11 mouse cellular contexts compared by ENCODE assay signal in the genomic region with DNA sequence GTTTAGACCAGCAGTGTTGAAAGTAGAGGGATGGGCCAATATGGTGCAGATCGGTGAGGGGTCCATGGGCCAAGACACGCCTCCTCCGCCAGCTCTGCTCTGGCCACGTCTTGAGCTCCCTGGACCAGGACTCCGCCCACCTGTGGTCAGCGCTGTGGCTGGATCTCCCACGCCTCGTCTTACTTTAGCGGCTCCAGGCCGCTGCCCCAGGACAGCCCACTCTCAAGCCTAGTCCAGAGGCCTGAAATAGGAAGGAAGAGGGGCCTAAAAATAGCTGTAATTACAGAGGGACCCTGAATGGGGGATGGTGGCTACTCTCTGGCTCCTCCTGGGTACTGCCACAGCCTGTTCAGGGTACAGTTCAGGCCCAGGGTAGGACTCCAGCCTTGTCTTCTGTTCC. TPM values are rescaled to one million over a fixed set of nuclear protein-coding genes. Genes with fewer than 3 reads are reported as not detected.
DNase-seq lines count a peak whose midpoint lies in the region; ATAC-seq and TF ChIP-seq lines count a peak whose summit lies in the region.
"Had no signal": no experiment of that assay in that cellular context is flagged by ENCODE, and none has a peak within 500 bp of the region (broad histone marks: within the 10 kb centered on the region; RNA-seq: fewer than 3 reads in every experiment).

No protein-coding gene starts in this region.

- H3K36me3 ChIP-seq in intestine, embryonic 16.5 days (ENCODE audit: control insufficient read depth, insufficient read depth, low read length): no peaks in the 10 kb centered on the region
- H3K36me3 ChIP-seq in intestine, embryonic 15.5 days: no peaks in the 10 kb centered on the region
- no peaks in the 10 kb centered on the region for H3K36me3 ChIP-seq in lung, embryonic 14.5 days (ENCODE audit: insufficient read depth)
- H3K36me3 ChIP-seq in embryonic facial prominence, embryonic 13.5 days: no peaks in the 10 kb centered on the region
- H3K36me3 ChIP-seq in limb, embryonic 15.5 days: no peaks in the 10 kb centered on the region
- H3K36me3 ChIP-seq: hindbrain, embryonic 13.5 days had no signal

- H3K4me1 ChIP-seq in intestine, embryonic 16.5 days (ENCODE audit: control insufficient read depth, insufficient read depth, low read length): peaks cover 8% of the 10 kb centered on the region
- H3K4me1 ChIP-seq in intestine, embryonic 15.5 days (replicated peaks): peaks cover 13% of the 10 kb centered on the region
- H3K4me1 ChIP-seq in lung, embryonic 14.5 days (ENCODE audit: insufficient read depth): no peaks in the 10 kb centered on the region
- peaks cover 32% of the 10 kb centered on the region for H3K4me1 ChIP-seq in embryonic facial prominence, embryonic 13.5 days
- peaks cover 10% of the 10 kb centered on the region; the same call in 1 of the 2 replicates for H3K4me1 ChIP-seq in limb, embryonic 15.5 days

- no peaks in the 10 kb centered on the region for H3K27me3 ChIP-seq in intestine, embryonic 16.5 days (replicated peaks; ENCODE audit: control insufficient read depth, insufficient read depth, low read length)
- no peaks in the 10 kb centered on the region for H3K27me3 ChIP-seq in intestine, embryonic 15.5 days (replicated peaks)
- no peaks in the 10 kb centered on the region for H3K27me3 ChIP-seq in lung, embryonic 14.5 days (ENCODE audit: insufficient read depth, low read length)
- no peaks in the 10 kb centered on the region for H3K27me3 ChIP-seq in embryonic facial prominence, embryonic 13.5 days
- H3K27me3 ChIP-seq in limb, embryonic 15.5 days: no peaks in the 10 kb centered on the region

- 35% methylated on average over 10 of the region's 10 CpGs for WGBS in intestine, embryonic 16.5 days
- WGBS in intestine, embryonic 15.5 days: 47% methylated on average over 10 of the region's 10 CpGs
- WGBS in lung, embryonic 14.5 days: 43% methylated on average over 10 of the region's 10 CpGs
- 49% methylated on average over 10 of the region's 10 CpGs for WGBS in embryonic facial prominence, embryonic 13.5 days
- 41% methylated on average over 10 of the region's 10 CpGs for WGBS in limb, embryonic 15.5 days

- H3K4me2 ChIP-seq in intestine, embryonic 16.5 days (ENCODE audit: low read depth, low read length): no peak overlapping the region
- H3K4me2 ChIP-seq in intestine, embryonic 15.5 days (replicated peaks): no peak overlapping the region
- H3K4me2 ChIP-seq in lung, embryonic 14.5 days: no peak overlapping the region
- H3K4me2 ChIP-seq in embryonic facial prominence, embryonic 13.5 days: no peak overlapping the region
- H3K4me2 ChIP-seq in limb, embryonic 15.5 days: no peak overlapping the region
- H3K4me2 ChIP-seq: hindbrain, embryonic 13.5 days had no signal

- TF ChIP-seq CTCF in lung, embryonic 14.5 days (IDR thresholded peaks at IDR 0.05; ENCODE audit: low read depth): no peak

- 0 out of 2 replicates have a peak, but pooled peaks cover 3% of the 10 kb centered on the region for H3K9me3 ChIP-seq in intestine, embryonic 16.5 days (ENCODE audit: control insufficient read depth, low read length)
- no peaks in the 10 kb centered on the region for H3K9me3 ChIP-seq in intestine, embryonic 15.5 days
- no peaks in the 10 kb centered on the region for H3K9me3 ChIP-seq in lung, embryonic 14.5 days (ENCODE audit: low read depth, low read length)
- H3K9me3 ChIP-seq in embryonic facial prominence, embryonic 13.5 days: no peaks in the 10 kb centered on the region
- no peaks in the 10 kb centered on the region for H3K9me3 ChIP-seq in limb, embryonic 15.5 days
- H3K9me3 ChIP-seq: hindbrain, embryonic 13.5 days had no signal

- H3K9ac ChIP-seq in intestine, embryonic 16.5 days (ENCODE audit: low read depth, low read length): 0 out of 2 replicates have a peak overlapping the region, but pooled peaks have one; percentile 5
- no peak overlapping the region for H3K9ac ChIP-seq in intestine, embryonic 15.5 days
- H3K9ac ChIP-seq in lung, embryonic 14.5 days: no peak overlapping the region
- H3K9ac ChIP-seq in embryonic facial prominence, embryonic 13.5 days: no peak overlapping the region
- H3K9ac ChIP-seq in limb, embryonic 15.5 days: 0 out of 2 replicates have a peak overlapping the region, but pooled peaks have one; percentile 4
- H3K9ac ChIP-seq: hindbrain, embryonic 13.5 days had no signal

- ATAC-seq in intestine, embryonic 16.5 days: no peak
- no peak for ATAC-seq in intestine, embryonic 15.5 days
- ATAC-seq in lung, embryonic 14.5 days (ENCODE audit: insufficient read depth): peak; percentile 55
- ATAC-seq in embryonic facial prominence, embryonic 13.5 days (ENCODE audit: insufficient number of reproducible peaks, insufficient read depth, low FRiP score, low TSS enrichment, low read depth): 0 out of 2 replicates have a peak, but pooled peaks have one; percentile 21
- 0 out of 2 replicates have a peak, but pooled peaks have one; percentile 26 for ATAC-seq in limb, embryonic 15.5 days (ENCODE audit: insufficient number of reproducible peaks, low FRiP score, low TSS enrichment, low read depth)

- H3K4me3 ChIP-seq in intestine, embryonic 16.5 days (ENCODE audit: low read length): no peak overlapping the region
- no peak overlapping the region for H3K4me3 ChIP-seq in intestine, embryonic 15.5 days (replicated peaks)
- H3K4me3 ChIP-seq in lung, embryonic 14.5 days (ENCODE audit: low read depth, low read length): no peak overlapping the region
- no peak overlapping the region for H3K4me3 ChIP-seq in embryonic facial prominence, embryonic 13.5 days
- no peak overlapping the region for H3K4me3 ChIP-seq in limb, embryonic 15.5 days
- H3K4me3 ChIP-seq: hindbrain, embryonic 13.5 days had no signal

- no peak overlapping the region for H3K27ac ChIP-seq in intestine, embryonic 16.5 days (ENCODE audit: low read length)
- H3K27ac ChIP-seq in intestine, embryonic 15.5 days: no peak overlapping the region
- no peak overlapping the region for H3K27ac ChIP-seq in lung, embryonic 14.5 days (ENCODE audit: low read depth)
- H3K27ac ChIP-seq in embryonic facial prominence, embryonic 13.5 days: peak overlapping the region; percentile 7; the same call in 1 of the 2 replicates
- no peak overlapping the region for H3K27ac ChIP-seq in limb, embryonic 15.5 days
- H3K27ac ChIP-seq: hindbrain, embryonic 13.5 days had no signal

- peak; percentile 42 for DNase-seq in lung, embryonic 14.5 days
- DNase-seq in lung, adult 18-20 months: no peak
- no peak for DNase-seq in urinary bladder, postnatal 10 days (ENCODE audit: low spot score)
- no peak for DNase-seq in cerebellum, adult 18-20 months
- DNase-seq: adrenal gland, postnatal 10 days; cerebellum, postnatal 36 days had no signal

RNA-seq across cellular contexts. Expression of gene Tac4, which starts 11.2 kb away (rescaled TPM):
- polyA plus RNA-seq in intestine, embryonic 16.5 days (2015; fragmentation: Nextera tagmentation; extraction: Ambion mirVana): not detected in 2 replicates
- not detected in 2 replicates for polyA plus RNA-seq in intestine, embryonic 15.5 days (2015; fragmentation: Nextera tagmentation; extraction: Ambion mirVana)
- not detected in 2 replicates for polyA plus RNA-seq in lung, embryonic 14.5 days (2014; fragmentation: Nextera tagmentation; extraction: Ambion mirVana)
- polyA plus RNA-seq in embryonic facial prominence, embryonic 13.5 days (2015; fragmentation: Nextera tagmentation; extraction: Ambion mirVana): not detected in 2 replicates
- polyA plus RNA-seq in limb, embryonic 15.5 days (2015; fragmentation: Nextera tagmentation; extraction: Ambion mirVana): 0.12 and 0.32 TPM in 2 replicates
- polyA plus RNA-seq: hindbrain, embryonic 13.5 days had no signal

RNA-seq across cellular contexts. Expression of gene Kat7, which starts 59.9 kb away (rescaled TPM):
- 61.1 and 64.5 TPM in 2 replicates for polyA plus RNA-seq in intestine, embryonic 16.5 days (2015; fragmentation: Nextera tagmentation; extraction: Ambion mirVana)
- polyA plus RNA-seq in intestine, embryonic 15.5 days (2015; fragmentation: Nextera tagmentation; extraction: Ambion mirVana): 67.3 and 68.7 TPM in 2 replicates
- polyA plus RNA-seq in lung, embryonic 14.5 days (2014; fragmentation: Nextera tagmentation; extraction: Ambion mirVana): 77.0 and 83.7 TPM in 2 replicates
- 67.0 and 67.2 TPM in 2 replicates for polyA plus RNA-seq in embryonic facial prominence, embryonic 13.5 days (2015; fragmentation: Nextera tagmentation; extraction: Ambion mirVana)
- polyA plus RNA-seq in limb, embryonic 15.5 days (2015; fragmentation: Nextera tagmentation; extraction: Ambion mirVana): 60.0 and 62.7 TPM in 2 replicates

Comparison
In these comparisons a context has a peak if more than half of its experiments do, and no peak if none do; other contexts are left out.
1. H3K9ac ChIP-seq: peak in intestine, embryonic 16.5 days (single experiment) and limb, embryonic 15.5 days (single experiment); none in intestine, embryonic 15.5 days (single experiment), lung, embryonic 14.5 days (single experiment) and embryonic facial prominence, embryonic 13.5 days (single experiment).
2. ATAC-seq: peak in lung, embryonic 14.5 days (single experiment), embryonic facial prominence, embryonic 13.5 days (single experiment) and limb, embryonic 15.5 days (single experiment); none in intestine, embryonic 16.5 days (single experiment) and intestine, embryonic 15.5 days (single experiment).